Mouse (Mus musculus) ES-E14 (cell line): ENCODE data around the gene Gm14862. TPM values are rescaled to one million over a fixed set of nuclear protein-coding genes. Genes with fewer than 3 reads are reported as not detected.
A peak's percentile ranks its signal among the peaks of the same experiment; 100 is the strongest.

Experiments
- DNase-seq: peaks from one replicate; pipeline ENCODE4 v3.0.0-alpha.2; 2013; ENCODE audit warnings: low read depth, low spot score
- H3K27ac ChIP-seq: 2 replicates; pipeline ENCODE4 v1.5.1; 2012; ENCODE audit warnings: low read depth, mild to moderate bottlenecking, low read length, moderate library complexity, mixed read lengths; ENCODE audit not compliant: poor library complexity, insufficient read depth, severe bottlenecking
- H3K36me3 ChIP-seq: 2 replicates; pipeline ENCODE4 v1.6.1; 2012; ENCODE audit warnings: mild to moderate bottlenecking, low read length, moderate library complexity, mixed read lengths; ENCODE audit not compliant: control insufficient read depth, poor library complexity, insufficient read depth, severe bottlenecking
- H3K4me1 ChIP-seq, 2 experiments: fragments of 150-350 bp in 1 of 2; sonication (generic) in 1 of 2; 2 replicates each; pipeline ENCODE4 v1.6.1; 2012; ENCODE audit warnings: low read length in 2 of 2, mild to moderate bottlenecking in 1 of 2, mixed read lengths in 1 of 2; ENCODE audit not compliant: control insufficient read depth in 2 of 2, insufficient read depth in 2 of 2, poor library complexity in 1 of 2
- H3K4me3 ChIP-seq, 2 experiments: fragments of 150-350 bp in 1 of 2; sonication (generic) in 1 of 2; 2 replicates each; pipeline ENCODE4 v1.5.1; 2012; ENCODE audit warnings: low read length in 2 of 2, low read depth in 1 of 2, mild to moderate bottlenecking in 1 of 2, mixed read lengths in 1 of 2; ENCODE audit not compliant: insufficient read depth in 1 of 2, poor library complexity in 1 of 2, severe bottlenecking in 1 of 2
- H3K9ac ChIP-seq: 2 replicates; pipeline ENCODE4 v1.6.1; 2012; ENCODE audit warnings: low read depth, mild to moderate bottlenecking, low read length, mixed read lengths; ENCODE audit not compliant: poor library complexity, insufficient read depth, severe bottlenecking
- H3K9me3 ChIP-seq: fragments of 150-350 bp; sonication (generic); 2 replicates; pipeline ENCODE4 v1.6.1; 2012; ENCODE audit warnings: low read depth, mild to moderate bottlenecking, low read length; ENCODE audit not compliant: control insufficient read depth, insufficient read depth
- CHD2 ChIP-seq: IDR thresholded peaks from 2 replicates; pipeline ENCODE4 v1.6.1; 2014; ENCODE audit warnings: mild to moderate bottlenecking, low read depth, low read length, inconsistent platforms
- HCFC1 ChIP-seq: IDR thresholded peaks from 2 replicates; pipeline ENCODE4 v1.6.1; 2012; ENCODE audit warnings: low read length, inconsistent platforms, borderline replicate concordance; ENCODE audit not compliant: insufficient read depth
- MAFK ChIP-seq: IDR thresholded peaks from 2 replicates; pipeline ENCODE4 v1.6.1; 2014; ENCODE audit warnings: mild to moderate bottlenecking, low read depth, low read length, inconsistent platforms; ENCODE audit not compliant: insufficient read depth
- ZC3H11A ChIP-seq: IDR thresholded peaks from 2 replicates; pipeline ENCODE4 v1.6.1; 2012; ENCODE audit warnings: low read depth, mild to moderate bottlenecking, inconsistent platforms, low read length, borderline replicate concordance
- ZNF384 ChIP-seq: IDR thresholded peaks from 2 replicates; pipeline ENCODE4 v1.6.1; 2012; ENCODE audit warnings: low read depth, low read length, inconsistent platforms
- in situ Hi-C, 2 experiments: fragments of 600-800 bp; cut with MboI; formaldehyde crosslinking; loops; one replicate each; pipeline ENCODE4 v1.15.1; 2025; ENCODE audit warnings: low sequenced_read_pairs in 2 of 2, inconsistent platforms in 1 of 2; ENCODE audit not compliant: unreplicated experiment in 2 of 2
- total RNA-seq: library from RNA; depleted of rRNA; stranded (reverse); fragments of 300-350 nt; gene quantifications from 2 replicates; pipeline ENCODE4 v1.2.3, GENCODE M21; 2012

The Gm14862 gene
- total RNA-seq, 1 experiment, result not detected

- Histone ChIP-seq H3K4me1 (no peaks in the 10 kb centered on the region), H3K9ac (no peak overlapping the region), H3K4me3 (no peak overlapping the region), H3K36me3 (no peaks in the 10 kb centered on the region), H3K27ac (no peak overlapping the region), H3K9me3 (no peaks in the 10 kb centered on the region)
- TF ChIP-seq MAFK, result no peak
- no peak for TF ChIP-seq HCFC1
- no peak for TF ChIP-seq CHD2
- no peak for TF ChIP-seq ZC3H11A
- no peak for TF ChIP-seq ZNF384
- DNase-seq, result no peak
- in situ Hi-C loops, result no loop called here
These were observed 17.6 kb upstream of the Gm14862 start for GRCm38 (mm10) chrX:9274321-9274720.

GRCm38 (mm10) chrX:9273377-9274002 lies 16.8 kb upstream of the Gm14862 start:
- no peaks in the 10 kb centered on the region for H3K9me3 ChIP-seq
- H3K27ac ChIP-seq, result no peak overlapping the region
- H3K4me1 ChIP-seq, result no peaks in the 10 kb centered on the region
- peak overlapping the region; percentile 72 to 75 for H3K4me3 ChIP-seq
- in situ Hi-C loops, result no loop called here
- TF ChIP-seq MAFK (no peak), HCFC1 (no peak), CHD2 (no peak), ZNF384 (no peak), ZC3H11A (no peak)
- no peak for DNase-seq
- H3K9ac ChIP-seq, result peak overlapping the region; percentile 87; the same call in 1 of the 2 replicates
- H3K36me3 ChIP-seq, result no peaks in the 10 kb centered on the region

- TF ChIP-seq MAFK (no peak), CHD2 (no peak), ZNF384 (no peak), HCFC1 (no peak), ZC3H11A (no peak)
- H3K9me3 ChIP-seq, result no peaks in the 10 kb centered on the region
- H3K27ac ChIP-seq, result no peak within 1 kb of the TSS
- in situ Hi-C loops, result no loop called here
- peak within 1 kb of the TSS; percentile 87 for H3K9ac ChIP-seq
- H3K36me3 ChIP-seq, result no peaks in the 10 kb centered on the region
- DNase-seq, result no peak
- H3K4me1 ChIP-seq, result no peaks in the 10 kb centered on the region
- H3K4me3 ChIP-seq, result peak within 1 kb of the TSS; percentile 72 to 75
These were observed 16.0 kb upstream of the Gm14862 start, which contains the start of gene Xk for GRCm38 (mm10) chrX:9272460-9273361. Gene Xk, plus strand, starts transcription at chrX:9272756.

GRCm38 (mm10) chrX:9271947-9272459 lies 15.3 kb upstream of the Gm14862 start:
- H3K36me3 ChIP-seq, result no peaks in the 10 kb centered on the region
- in situ Hi-C loops, result no loop called here
- no peak overlapping the region for H3K27ac ChIP-seq
- no peaks in the 10 kb centered on the region for H3K9me3 ChIP-seq
- H3K9ac ChIP-seq, result peak overlapping the region; percentile 18; the same call in 1 of the 2 replicates
- peak overlapping the region; percentile 72 to 75 for H3K4me3 ChIP-seq
- no peak for TF ChIP-seq MAFK
- TF ChIP-seq ZNF384, result no peak
- TF ChIP-seq ZC3H11A, result no peak
- no peak for TF ChIP-seq CHD2
- no peak for TF ChIP-seq HCFC1
- no peaks in the 10 kb centered on the region for H3K4me1 ChIP-seq
- DNase-seq, result no peak
